Mouse (Mus musculus) liver, embryonic 16.5 days (tissue): ENCODE results near the gene Nemp2. TPM values are rescaled to one million over a fixed set of nuclear protein-coding genes. Genes with fewer than 3 reads are reported as not detected.

Source experiments
- polyA plus RNA-seq: library from polyadenylated mRNA; unstranded; fragments of >200 nt; fragmentation: Nextera tagmentation; extraction: Ambion mirVana; gene quantifications from 2 replicates; pipeline ENCODE4 v1.2.1, GENCODE M21; 2015

The Nemp2 gene
- polyA plus RNA-seq, 1 experiment from 2014 or later, result 1.5 TPM

Other genes starting within 250 kb of the Nemp2 start
- gene Nab1, start 130.0 kb upstream of the Nemp2 start, polyA plus RNA-seq, result 9.4 and 10.8 TPM in 2 replicates
- 0.49 and 0.61 TPM in 2 replicates for gene Mfsd6, start 96.8 kb downstream of the Nemp2 start, polyA plus RNA-seq
- 5.3 and 5.6 TPM in 2 replicates for gene Inpp1, start 187.0 kb downstream of the Nemp2 start, polyA plus RNA-seq
- 14.8 and 16.7 TPM in 2 replicates for gene Hibch, start 214.2 kb downstream of the Nemp2 start, polyA plus RNA-seq